Mouse (Mus musculus) hindbrain, embryonic 15.5 days (tissue): ENCODE data around the gene Pyy. TPM values are rescaled to one million over a fixed set of nuclear protein-coding genes. Genes with fewer than 3 reads are reported as not detected.
A peak's percentile ranks its signal among the peaks of the same experiment; 100 is the strongest.

ENCODE experiments used
- ATAC-seq: fragments of 200-750 bp; cut with Nextera tagmentation; 2 replicates; pipeline ENCODE4 v1.8.0; 2017; ENCODE audit warnings: low read depth, moderate number of reproducible peaks, moderate TSS enrichment; ENCODE audit not compliant: low FRiP score
- H3K27ac ChIP-seq: fragments of 300-500 bp; sonication (generic); replicated peaks from 2 replicates; pipeline ENCODE4 v1.5.1; 2015; ENCODE audit warnings: mild to moderate bottlenecking, inconsistent platforms
- H3K27me3 ChIP-seq: fragments of 300-500 bp; sonication (generic); 2 replicates; pipeline ENCODE4 v1.6.1; 2015; ENCODE audit warnings: control low read depth, inconsistent platforms
- H3K36me3 ChIP-seq: fragments of 300-500 bp; sonication (generic); 2 replicates; pipeline ENCODE4 v1.6.1; 2015; ENCODE audit warnings: control low read depth, inconsistent platforms
- H3K4me1 ChIP-seq: fragments of 300-500 bp; sonication (generic); replicated peaks from 2 replicates; pipeline ENCODE4 v1.6.1; 2015; ENCODE audit warnings: control low read depth, inconsistent platforms
- H3K4me2 ChIP-seq: fragments of 300-500 bp; sonication (generic); 2 replicates; pipeline ENCODE4 v1.6.1; 2015; ENCODE audit warnings: moderate library complexity, mild to moderate bottlenecking, inconsistent platforms
- H3K4me3 ChIP-seq: fragments of 300-500 bp; sonication (generic); 2 replicates; pipeline ENCODE4 v1.5.1; 2015; ENCODE audit warnings: mild to moderate bottlenecking, inconsistent platforms
- H3K9ac ChIP-seq: fragments of 300-500 bp; sonication (generic); 2 replicates; pipeline ENCODE4 v1.6.1; 2015; ENCODE audit warnings: inconsistent platforms
- H3K9me3 ChIP-seq: fragments of 300-500 bp; sonication (generic); 2 replicates; pipeline ENCODE4 v1.6.1; 2016; ENCODE audit warnings: control low read depth, inconsistent platforms
- WGBS: fragments of 180-500 bp; shearing (Covaris S2); methylation state at CpG from one replicate; pipeline ENCODE4 v1.1.7; 2015; 5-methylcytosine and 5-hydroxymethylcytosine counted together
- polyA plus RNA-seq: library from polyadenylated mRNA; unstranded; fragments of >200 nt; fragmentation: Nextera tagmentation; extraction: Ambion mirVana; gene quantifications from 2 replicates; pipeline ENCODE4 v1.2.1, GENCODE M21; 2015

Gene Pyy
- polyA plus RNA-seq, 1 experiment from 2014 or later, result 3.7 TPM

DNA sequence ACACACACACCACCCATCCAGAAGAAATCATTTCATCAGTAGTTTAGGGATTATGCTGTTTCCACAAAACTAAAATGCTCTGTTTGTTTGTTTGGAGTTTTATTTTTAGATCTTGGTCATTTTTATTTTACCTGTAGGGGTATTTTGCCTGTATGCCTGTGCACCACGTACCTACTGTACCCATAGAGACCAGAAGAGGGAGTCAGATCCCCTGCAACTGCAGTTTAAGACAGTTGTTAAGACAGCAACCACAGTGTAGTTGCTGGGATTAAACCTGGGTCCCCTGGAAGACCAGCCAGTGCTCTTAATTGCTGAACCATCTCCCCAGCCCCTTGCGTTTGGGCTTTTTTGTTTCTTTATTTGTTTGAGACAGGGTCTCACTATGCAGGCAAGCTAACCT lies 38.7 kb downstream of the Pyy start:
- no peak for ATAC-seq
- Histone ChIP-seq H3K27ac (no peak overlapping the region), H3K36me3 (peaks cover 4% of the 10 kb centered on the region; the same call in 1 of the 2 replicates), H3K9ac (no peak overlapping the region), H3K27me3 (no peaks in the 10 kb centered on the region), H3K4me3 (no peak overlapping the region), H3K9me3 (no peaks in the 10 kb centered on the region), H3K4me2 (no peak overlapping the region), H3K4me1 (peaks cover 10% of the 10 kb centered on the region)
- WGBS, result 29% methylated on average over 2 of the region's 2 CpGs

DNA sequence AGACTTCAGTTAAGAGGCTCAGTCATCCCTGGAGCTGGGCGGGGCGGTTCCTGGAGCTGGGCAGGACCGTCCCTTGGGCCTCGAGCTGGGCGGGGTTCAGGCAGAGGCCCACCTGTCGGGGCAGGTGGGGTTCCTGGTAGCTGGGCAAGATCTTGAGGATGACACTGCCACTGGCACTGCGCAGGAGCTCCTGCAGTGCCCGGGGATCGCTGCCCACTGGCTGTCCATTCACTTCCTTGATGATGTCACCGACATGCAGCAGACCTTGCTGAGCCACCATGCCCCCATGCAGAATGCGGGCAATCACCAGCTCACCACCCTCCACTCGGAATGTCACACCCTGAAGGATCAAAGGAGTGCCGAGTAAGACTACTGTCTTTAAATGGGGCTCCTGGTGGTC lies 44.6 kb downstream of the Pyy start:
- H3K4me1 ChIP-seq, result peaks cover 10% of the 10 kb centered on the region
- no peak for ATAC-seq

DNA sequence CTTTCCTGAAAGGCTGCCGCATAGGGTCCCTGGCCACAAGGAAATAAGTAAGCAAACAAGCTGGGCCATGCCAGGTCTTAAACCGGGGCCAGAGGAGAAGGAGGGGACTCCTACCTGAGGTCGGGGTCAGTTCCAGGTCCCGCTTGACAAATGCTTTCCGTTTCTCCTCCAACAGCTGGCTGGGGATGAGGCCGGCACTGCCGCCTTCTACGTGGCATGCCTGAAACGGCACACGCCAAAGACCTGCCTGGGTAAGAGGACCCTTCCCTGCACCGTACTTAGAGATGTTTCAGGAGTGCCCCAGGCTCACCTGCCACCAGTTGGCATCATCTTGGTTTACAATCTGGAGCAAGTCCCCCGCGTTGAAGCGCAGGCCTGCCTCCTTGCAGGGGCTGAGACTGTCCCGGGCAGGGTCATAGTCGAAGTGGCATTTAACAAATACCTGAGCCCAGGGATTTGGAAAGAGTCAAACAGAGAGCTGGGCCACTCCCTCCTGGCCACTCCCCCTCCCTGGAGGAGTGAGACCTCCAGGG lies 45.6 kb downstream of the Pyy start:
- no peak overlapping the region for H3K4me3 ChIP-seq
- H3K36me3 ChIP-seq, result peaks cover 38% of the 10 kb centered on the region
- H3K9ac ChIP-seq, result no peak overlapping the region
- peak overlapping the region; percentile 90 for H3K4me2 ChIP-seq
- H3K27ac ChIP-seq, result no peak overlapping the region
- WGBS, result 34% methylated on average over 16 of the region's 16 CpGs
- peaks cover 10% of the 10 kb centered on the region for H3K4me1 ChIP-seq
- H3K27me3 ChIP-seq, result peaks cover 10% of the 10 kb centered on the region; the same call in 1 of the 2 replicates
- no peaks in the 10 kb centered on the region for H3K9me3 ChIP-seq
- no peak for ATAC-seq

More for the DNA sequence above, 44.6 kb downstream of the Pyy start:
- no peak overlapping the region for H3K9ac ChIP-seq
- H3K36me3 ChIP-seq, result peaks cover 38% of the 10 kb centered on the region
- no peak overlapping the region for H3K27ac ChIP-seq
- peaks cover 10% of the 10 kb centered on the region; the same call in 1 of the 2 replicates for H3K27me3 ChIP-seq
- H3K9me3 ChIP-seq, result no peaks in the 10 kb centered on the region
- H3K4me2 ChIP-seq, result no peak overlapping the region
- H3K4me3 ChIP-seq, result no peak overlapping the region
- 84% methylated on average over 13 of the region's 13 CpGs for WGBS

DNA sequence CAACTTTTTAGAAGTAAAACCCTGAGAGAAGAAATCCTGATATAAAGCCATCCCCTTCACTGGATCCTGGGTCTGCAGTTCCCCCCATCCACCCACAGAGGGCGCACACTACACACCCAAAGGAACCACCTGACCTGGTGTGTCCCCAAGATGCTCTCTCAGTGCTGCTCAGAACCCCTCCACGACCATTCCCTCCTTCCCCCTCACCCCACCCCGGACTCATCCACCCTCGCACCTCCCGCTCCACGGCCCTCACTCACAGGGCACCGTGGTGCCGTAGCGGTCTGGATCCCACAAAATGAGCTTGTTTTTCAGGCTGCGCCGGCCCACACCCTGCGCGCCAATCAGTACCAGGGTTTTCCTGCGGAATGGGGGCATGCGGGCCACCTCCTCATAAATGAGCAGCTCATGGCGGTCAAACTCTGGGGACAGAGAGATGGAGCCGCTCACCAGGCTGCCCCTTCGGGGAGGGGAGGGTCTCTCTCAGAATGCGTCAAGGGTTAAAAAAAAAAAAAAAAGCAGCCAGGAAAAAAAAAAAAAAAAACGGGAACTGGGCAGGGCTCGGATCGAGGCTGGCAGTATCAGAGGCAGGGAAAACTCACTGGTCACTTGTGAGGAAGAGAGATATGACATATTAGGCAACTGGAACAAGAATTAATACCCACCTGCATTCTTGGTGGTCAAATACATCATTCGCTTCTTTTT lies 46.2 kb downstream of the Pyy start:
- Histone ChIP-seq H3K27ac (0 out of 2 replicates have a peak overlapping the region, but pooled peaks have one; percentile 26), H3K4me2 (peak overlapping the region; percentile 90), H3K27me3 (peaks cover 10% of the 10 kb centered on the region; the same call in 1 of the 2 replicates), H3K36me3 (peaks cover 38% of the 10 kb centered on the region), H3K4me1 (peaks cover 10% of the 10 kb centered on the region), H3K4me3 (peak overlapping the region; percentile 43), H3K9ac (peak overlapping the region; percentile 53), H3K9me3 (no peaks in the 10 kb centered on the region)
- 2% methylated on average over 23 of the region's 23 CpGs for WGBS
- peak; percentile 70 for ATAC-seq

Other genes starting within 250 kb of the Pyy start
- gene Meox1, start 213.5 kb downstream of the Pyy start, polyA plus RNA-seq, result 0.50 and 0.51 TPM in 2 replicates
- gene Sost, start 140.8 kb downstream of the Pyy start, polyA plus RNA-seq, result 0.06 and 0.09 TPM in 2 replicates
- gene Cfap97d1, start 123.6 kb downstream of the Pyy start, polyA plus RNA-seq, result not detected in 2 replicates
- 25.4 and 25.9 TPM in 2 replicates for gene Dusp3, start 120.8 kb downstream of the Pyy start, polyA plus RNA-seq
- gene Mpp3, start 79.4 kb downstream of the Pyy start, polyA plus RNA-seq, result 55.9 and 56.2 TPM in 2 replicates
- 0.30 and 0.43 TPM in 2 replicates for gene Cd300lg, start 66.3 kb downstream of the Pyy start, polyA plus RNA-seq
- 30.5 and 34.6 TPM in 2 replicates for gene Mpp2, start 19.3 kb downstream of the Pyy start, polyA plus RNA-seq
- gene Ppy, start 6.5 kb downstream of the Pyy start, polyA plus RNA-seq, result not detected in 2 replicates
- not detected in 2 replicates for gene Nags, start 37.7 kb upstream of the Pyy start, polyA plus RNA-seq
- gene Tmem101, start 48.6 kb upstream of the Pyy start, polyA plus RNA-seq, result 41.8 and 44.1 TPM in 2 replicates
- 102 and 121 TPM in 2 replicates for gene Lsm12, start 77.5 kb upstream of the Pyy start, polyA plus RNA-seq
- gene G6pc3, start 81.8 kb upstream of the Pyy start, polyA plus RNA-seq, result 40.4 and 41.2 TPM in 2 replicates
- 82.7 and 84.9 TPM in 2 replicates for gene Hdac5, start 122.3 kb upstream of the Pyy start, polyA plus RNA-seq
- gene BC030867, start 141.1 kb upstream of the Pyy start, polyA plus RNA-seq, result 3.3 and 3.4 TPM in 2 replicates
- gene Asb16, start 160.9 kb upstream of the Pyy start, polyA plus RNA-seq, result 0.10 and 0.13 TPM in 2 replicates
- gene Tmub2, start 177.1 kb upstream of the Pyy start, polyA plus RNA-seq, result 80.4 and 83.3 TPM in 2 replicates
- 30.2 and 31.4 TPM in 2 replicates for gene Atxn7l3, start 188.8 kb upstream of the Pyy start, polyA plus RNA-seq
- 77.7 and 85.0 TPM in 2 replicates for gene Ubtf, start 211.9 kb upstream of the Pyy start, polyA plus RNA-seq